Mouse (Mus musculus): ENCODE results near the gene Rabep1. TPM values are rescaled to one million over a fixed set of nuclear protein-coding genes. Genes with fewer than 3 reads are reported as not detected.
A peak's percentile ranks its signal among the peaks of the same experiment; 100 is the strongest.

Rabep1 gene
- polyA plus RNA-seq, 1 experiment from 2014 or later: 37.5 TPM

GRCm38 (mm10) chr11:70815071-70815470 is 29.5 kb upstream of the Rabep1 start:
- WGBS: 82% methylated on average over 8 of the region's 8 CpGs
- Histone ChIP-seq H3K27me3 (ENCODE audit: insufficient read depth, low read length) (no peaks in the 10 kb centered on the region), H3K36me3 (ENCODE audit: insufficient read depth, low read length) (no peaks in the 10 kb centered on the region), H3K4me2 (ENCODE audit: low read length) (no peak overlapping the region), H3K4me1 (replicated peaks; ENCODE audit: insufficient read depth, low read length) (no peaks in the 10 kb centered on the region), H3K9me3 (replicated peaks; ENCODE audit: low read length) (no peaks in the 10 kb centered on the region), H3K27ac (no peak overlapping the region), H3K4me3 (replicated peaks; ENCODE audit: low read depth, low read length) (no peak overlapping the region), H3K9ac (ENCODE audit: low read depth, low read length) (no peak overlapping the region)
- DNase-seq (ENCODE audit: low spot score): no peak
- no peak for TF ChIP-seq CTCF (IDR thresholded peaks at IDR 0.05; ENCODE audit: low read depth)
- no peak for ATAC-seq (replicated peaks; ENCODE audit: low FRiP score, low read depth)

- no peaks in the 10 kb centered on the region for H3K36me3 ChIP-seq (ENCODE audit: insufficient read depth, low read length)
- ATAC-seq (replicated peaks; ENCODE audit: low FRiP score, low read depth) (0 out of 2 replicates have a peak, but pooled peaks have one; percentile 49), DNase-seq (ENCODE audit: low spot score) (peak; percentile 81)
- H3K4me3 ChIP-seq (replicated peaks; ENCODE audit: low read depth, low read length): no peak overlapping the region
- H3K4me1 ChIP-seq (replicated peaks; ENCODE audit: insufficient read depth, low read length): no peaks in the 10 kb centered on the region
- H3K27me3 ChIP-seq (ENCODE audit: insufficient read depth, low read length): no peaks in the 10 kb centered on the region
- H3K27ac ChIP-seq: no peak overlapping the region
- no peaks in the 10 kb centered on the region for H3K9me3 ChIP-seq (replicated peaks; ENCODE audit: low read length)
- peak; percentile 92 for TF ChIP-seq CTCF (IDR thresholded peaks at IDR 0.05; ENCODE audit: low read depth)
- no peak overlapping the region for H3K4me2 ChIP-seq (ENCODE audit: low read length)
- WGBS: 24% methylated on average over 6 of the region's 6 CpGs
- H3K9ac ChIP-seq (ENCODE audit: low read depth, low read length): no peak overlapping the region
Observed at GRCm38 (mm10) chr11:70815498-70816078, 29.0 kb upstream of the Rabep1 start.

GRCm38 (mm10) chr11:70816770-70817169 is 27.8 kb upstream of the Rabep1 start:
- H3K4me2 ChIP-seq (ENCODE audit: low read length): no peak overlapping the region
- no peaks in the 10 kb centered on the region for H3K27me3 ChIP-seq (ENCODE audit: insufficient read depth, low read length)
- DNase-seq (ENCODE audit: low spot score) (no peak), ATAC-seq (replicated peaks; ENCODE audit: low FRiP score, low read depth) (no peak)
- no peaks in the 10 kb centered on the region for H3K36me3 ChIP-seq (ENCODE audit: insufficient read depth, low read length)
- no peak overlapping the region for H3K27ac ChIP-seq
- no peak for TF ChIP-seq CTCF (IDR thresholded peaks at IDR 0.05; ENCODE audit: low read depth)
- no peaks in the 10 kb centered on the region; the same call in 1 of the 2 replicates for H3K4me1 ChIP-seq (replicated peaks; ENCODE audit: insufficient read depth, low read length)
- H3K9me3 ChIP-seq (replicated peaks; ENCODE audit: low read length): no peaks in the 10 kb centered on the region
- H3K9ac ChIP-seq (ENCODE audit: low read depth, low read length): no peak overlapping the region
- no peak overlapping the region for H3K4me3 ChIP-seq (replicated peaks; ENCODE audit: low read depth, low read length)
- WGBS: 68% methylated on average over 4 of the region's 4 CpGs

GRCm38 (mm10) chr11:70820120-70820519 is 24.5 kb upstream of the Rabep1 start:
- no peak overlapping the region for H3K4me3 ChIP-seq (replicated peaks; ENCODE audit: low read depth, low read length)
- ATAC-seq (replicated peaks; ENCODE audit: low FRiP score, low read depth): no peak
- peaks cover 11% of the 10 kb centered on the region for H3K4me1 ChIP-seq (replicated peaks; ENCODE audit: insufficient read depth, low read length)
- no peak for TF ChIP-seq CTCF (IDR thresholded peaks at IDR 0.05; ENCODE audit: low read depth)
- H3K4me2 ChIP-seq (ENCODE audit: low read length): no peak overlapping the region
- H3K9ac ChIP-seq (ENCODE audit: low read depth, low read length): no peak overlapping the region
- 56% methylated on average over 8 of the region's 8 CpGs for WGBS
- no peaks in the 10 kb centered on the region for H3K9me3 ChIP-seq (replicated peaks; ENCODE audit: low read length)
- H3K36me3 ChIP-seq (ENCODE audit: insufficient read depth, low read length): no peaks in the 10 kb centered on the region
- no peak for DNase-seq (ENCODE audit: low spot score)
- no peak overlapping the region for H3K27ac ChIP-seq
- H3K27me3 ChIP-seq (ENCODE audit: insufficient read depth, low read length): no peaks in the 10 kb centered on the region

- Histone ChIP-seq H3K4me2 (ENCODE audit: low read length) (peak overlapping the region; percentile 37), H3K4me1 (replicated peaks; ENCODE audit: insufficient read depth, low read length) (peaks cover 11% of the 10 kb centered on the region), H3K9ac (ENCODE audit: low read depth, low read length) (peak overlapping the region; percentile 40; the same call in 1 of the 2 replicates), H3K27me3 (ENCODE audit: insufficient read depth, low read length) (no peaks in the 10 kb centered on the region), H3K36me3 (ENCODE audit: insufficient read depth, low read length) (no peaks in the 10 kb centered on the region), H3K4me3 (replicated peaks; ENCODE audit: low read depth, low read length) (no peak overlapping the region), H3K27ac (peak overlapping the region; percentile 60; the same call in 1 of the 2 replicates), H3K9me3 (replicated peaks; ENCODE audit: low read length) (no peaks in the 10 kb centered on the region)
- DNase-seq (ENCODE audit: low spot score) (peak; percentile 66), ATAC-seq (replicated peaks; ENCODE audit: low FRiP score, low read depth) (peak; percentile 84)
- 22% methylated on average over 17 of the region's 17 CpGs for WGBS
- no peak for TF ChIP-seq CTCF (IDR thresholded peaks at IDR 0.05; ENCODE audit: low read depth)
Observed at GRCm38 (mm10) chr11:70821728-70822591, 22.6 kb upstream of the Rabep1 start.

- H3K36me3 ChIP-seq (ENCODE audit: insufficient read depth, low read length): no peaks in the 10 kb centered on the region
- H3K27ac ChIP-seq: no peak overlapping the region
- H3K4me2 ChIP-seq (ENCODE audit: low read length): no peak overlapping the region
- H3K27me3 ChIP-seq (ENCODE audit: insufficient read depth, low read length): no peaks in the 10 kb centered on the region
- TF ChIP-seq CTCF (IDR thresholded peaks at IDR 0.05; ENCODE audit: low read depth): peak; percentile 33; the same call in 1 of the 2 replicates
- H3K9me3 ChIP-seq (replicated peaks; ENCODE audit: low read length): no peaks in the 10 kb centered on the region
- DNase-seq (ENCODE audit: low spot score): peak; percentile 20
- no peak for ATAC-seq (replicated peaks; ENCODE audit: low FRiP score, low read depth)
- WGBS: 86% methylated on average over 2 of the region's 2 CpGs
- H3K4me1 ChIP-seq (replicated peaks; ENCODE audit: insufficient read depth, low read length): peaks cover 11% of the 10 kb centered on the region
- H3K9ac ChIP-seq (ENCODE audit: low read depth, low read length): no peak overlapping the region
- no peak overlapping the region for H3K4me3 ChIP-seq (replicated peaks; ENCODE audit: low read depth, low read length)
Observed at GRCm38 (mm10) chr11:70826207-70826606, 18.4 kb upstream of the Rabep1 start.

Measured in kidney, postnatal 0 days (tissue).